Mouse (Mus musculus) heart, postnatal 14 days (tissue): ENCODE data around the gene Ccni. TPM values are rescaled to one million over a fixed set of nuclear protein-coding genes. Genes with fewer than 3 reads are reported as not detected.

Experiments
- DNase-seq, 2 experiments: peaks; one replicate each; pipeline ENCODE4 v3.0.0; 2021 to 2022
- intact Hi-C: fragments of 180-260 bp; cut with DNase I; formaldehyde crosslinking; loops from one replicate; pipeline ENCODE4 v1.15.1; 2025
- long read RNA-seq, 2 experiments: library from polyadenylated mRNA; stranded (forward); transcript quantifications; one replicate each; pipeline ENCODE4 v2.0.0; 2021
- total RNA-seq, 2 experiments: library from RNA; stranded (reverse); gene quantifications; 2 replicates each; pipeline ENCODE4 v1.2.3; 2021

Gene Ccni
- total RNA-seq, result 100 to 1,000 TPM; 223 to 231 TPM
- long read RNA-seq, experiment 1, transcript Ccni-201 (7 exons, 2,804 nt), result major isoform, 41 of 57 reads
- long read RNA-seq, experiment 1, partial matches to known transcripts, result 4 of 57 reads
- long read RNA-seq, experiment 1, other reads (novel, unspliced or antisense), result 12 of 57 reads
- long read RNA-seq, experiment 2, transcript Ccni-201 (7 exons, 2,804 nt), result major isoform, 36 of 44 reads
- long read RNA-seq, experiment 2, partial matches to known transcripts, result 2 of 44 reads
- long read RNA-seq, experiment 2, other reads (novel, unspliced or antisense), result 6 of 44 reads

DNA sequence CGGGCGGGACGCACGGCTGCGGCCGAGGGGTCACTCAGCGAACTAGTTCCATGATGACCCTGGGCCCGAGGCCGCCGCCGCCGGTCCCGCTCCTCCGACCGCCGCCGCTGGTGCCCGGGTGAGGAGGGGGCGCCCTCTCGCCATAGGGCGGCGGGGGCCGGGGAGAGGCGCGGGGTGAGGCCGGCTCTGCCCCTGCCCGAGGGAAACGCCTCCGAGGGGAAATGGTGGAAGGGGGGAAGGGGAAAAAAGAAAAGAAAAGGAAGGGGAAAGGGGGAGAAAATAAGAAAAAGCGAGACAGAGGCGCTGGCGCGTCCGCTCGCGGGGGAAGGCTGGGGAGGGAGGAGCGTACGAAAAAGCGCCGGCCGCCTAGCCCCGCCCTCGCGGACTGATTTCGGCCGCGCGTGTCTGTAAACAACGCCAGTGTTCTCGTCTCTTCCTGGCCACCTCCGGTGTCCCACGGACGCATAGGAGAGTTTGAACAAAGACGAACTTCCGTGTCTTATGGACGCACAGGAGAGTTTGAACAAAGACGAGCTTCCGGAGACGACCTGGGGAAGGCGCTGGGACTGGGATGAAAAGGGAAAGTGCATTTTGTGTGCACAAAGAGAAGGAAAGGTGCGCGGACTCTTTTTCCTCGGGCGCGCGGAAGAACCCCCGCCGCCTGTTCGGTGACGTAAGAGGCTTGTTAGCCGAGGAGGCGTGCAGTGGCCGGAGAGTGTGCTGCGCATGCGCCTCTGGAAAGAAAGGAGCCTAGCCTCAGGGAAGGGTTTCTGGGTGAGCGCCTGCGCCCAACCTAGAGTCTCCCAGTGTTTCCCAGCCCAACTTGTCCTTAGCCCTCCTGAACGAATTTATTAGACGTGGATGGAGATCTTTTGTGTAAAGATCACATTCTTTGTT is at the start of gene Ccni, which contains the start of gene 2010109A12Rik:
Gene Ccni, minus strand, starts transcription at position 387 of the 897 bp plus-strand sequence.
Gene 2010109A12Rik, plus strand, starts transcription at position 410 of the 897 bp plus-strand sequence.
- intact Hi-C loops, result no loop called here
- DNase-seq, result peak; percentile 96 to 97

DNA sequence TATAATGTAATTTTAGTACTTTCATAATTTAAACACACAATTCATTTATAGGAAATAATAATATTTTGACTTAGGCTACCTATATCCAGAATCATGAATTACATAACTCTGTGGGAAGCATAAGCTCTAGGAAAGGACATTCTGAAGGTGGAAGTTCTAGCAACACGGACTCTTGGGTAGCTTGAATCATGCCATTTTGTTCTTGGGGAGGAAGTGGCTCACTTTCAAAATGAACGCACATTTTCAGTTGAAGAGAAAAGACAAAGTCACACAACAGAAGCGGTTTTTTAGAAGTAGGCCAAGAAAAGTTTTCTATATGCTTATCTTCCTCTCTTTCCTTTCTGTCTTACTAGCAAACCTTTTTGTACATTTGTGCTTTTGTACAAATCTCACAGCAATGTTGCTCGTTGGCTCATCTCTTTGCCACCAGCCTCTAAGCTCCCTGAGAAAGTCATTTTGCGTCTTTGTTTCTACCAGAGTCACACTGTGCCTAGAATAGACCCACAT is 49.5 kb upstream of the Ccni start:
- intact Hi-C loops, result no loop called here
- no peak for DNase-seq

DNA sequence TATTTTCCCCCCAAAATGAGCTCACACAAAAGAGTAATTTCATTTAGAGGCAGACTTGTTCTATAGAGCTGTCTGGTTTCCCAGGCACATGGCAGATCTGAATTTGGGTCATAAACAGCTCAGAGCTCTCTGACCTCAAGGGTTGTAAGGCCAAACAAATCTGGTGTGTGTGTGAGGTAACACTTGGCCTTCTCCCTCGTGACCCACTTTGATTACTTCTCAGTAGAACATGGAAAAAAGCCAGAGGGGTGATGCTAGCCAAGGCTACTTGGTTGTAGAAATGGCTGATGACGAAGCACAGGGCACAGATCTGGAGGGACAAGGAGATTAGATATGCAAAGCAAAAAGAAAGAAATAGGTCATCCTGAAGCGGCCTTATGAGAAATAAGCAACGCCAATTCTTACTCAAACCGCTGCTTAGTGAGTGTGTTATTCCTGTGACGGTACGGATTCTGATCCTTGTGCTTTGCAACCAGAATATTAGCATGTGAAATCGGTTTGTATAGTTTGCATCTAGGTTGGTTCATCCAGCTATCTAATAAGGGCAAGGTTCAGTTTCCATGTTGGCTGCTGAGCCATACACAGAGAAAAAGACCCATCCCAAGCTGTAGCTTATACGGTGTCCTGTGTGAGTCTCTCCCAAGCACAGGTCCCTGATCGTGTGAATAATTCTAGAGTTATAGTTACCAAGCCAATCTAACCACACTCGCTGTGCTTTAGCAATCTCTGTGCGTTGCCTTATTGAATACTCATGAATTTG is 44.9 kb upstream of the Ccni start:
- intact Hi-C loops, result no loop called here
- DNase-seq, result peak; percentile 59 to 65

DNA sequence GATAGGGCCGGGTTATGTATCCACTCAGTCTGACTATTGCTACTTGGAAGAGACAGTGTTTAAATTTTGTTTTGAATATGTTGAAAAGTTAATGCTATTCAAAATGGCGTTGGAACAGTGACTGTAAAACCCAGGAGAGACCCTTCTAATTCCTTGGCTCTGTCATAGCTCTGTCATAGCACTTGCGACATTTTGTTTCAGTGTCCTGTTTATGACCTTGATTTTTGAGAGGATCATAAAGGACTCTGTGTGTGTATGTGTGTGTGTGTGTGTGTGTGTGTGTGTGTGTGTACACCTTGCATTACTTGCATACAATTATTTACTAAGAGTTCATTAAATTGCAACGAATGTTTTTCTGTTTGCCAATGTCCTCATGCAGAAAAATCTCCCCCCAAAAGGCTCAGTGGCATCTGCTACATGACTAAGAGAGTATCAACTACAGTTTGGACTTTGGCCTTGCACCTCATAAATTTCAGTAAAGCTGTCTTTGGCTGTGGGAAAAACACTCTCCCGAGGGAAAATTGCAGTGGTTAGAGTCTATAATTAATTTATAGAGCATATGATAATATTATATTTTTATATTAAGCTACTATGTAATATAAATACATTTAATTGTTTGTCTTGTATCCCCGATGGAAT is 43.8 kb upstream of the Ccni start:
- intact Hi-C loops, result no loop called here
- DNase-seq, result no peak

DNA sequence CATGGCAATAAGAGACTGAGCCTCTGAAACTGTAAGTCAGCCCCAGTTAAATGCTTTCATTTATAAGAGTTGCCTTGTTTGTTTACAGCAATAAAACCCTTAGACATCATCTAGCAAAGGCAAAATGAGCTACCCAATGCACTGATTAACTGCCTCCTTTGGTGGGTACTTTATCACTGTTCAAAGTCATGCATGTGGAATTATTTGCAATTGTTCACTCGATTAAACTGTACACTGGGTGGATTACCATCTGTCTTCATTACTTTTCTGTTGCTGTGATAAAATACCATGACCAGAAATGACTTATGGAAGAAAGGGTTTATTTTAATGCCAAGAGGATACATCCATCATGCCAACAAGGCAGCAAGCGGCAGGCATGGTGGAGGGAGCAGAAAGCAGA is 39.0 kb upstream of the Ccni start:
- no peak for DNase-seq
- intact Hi-C loops, result no loop called here

DNA sequence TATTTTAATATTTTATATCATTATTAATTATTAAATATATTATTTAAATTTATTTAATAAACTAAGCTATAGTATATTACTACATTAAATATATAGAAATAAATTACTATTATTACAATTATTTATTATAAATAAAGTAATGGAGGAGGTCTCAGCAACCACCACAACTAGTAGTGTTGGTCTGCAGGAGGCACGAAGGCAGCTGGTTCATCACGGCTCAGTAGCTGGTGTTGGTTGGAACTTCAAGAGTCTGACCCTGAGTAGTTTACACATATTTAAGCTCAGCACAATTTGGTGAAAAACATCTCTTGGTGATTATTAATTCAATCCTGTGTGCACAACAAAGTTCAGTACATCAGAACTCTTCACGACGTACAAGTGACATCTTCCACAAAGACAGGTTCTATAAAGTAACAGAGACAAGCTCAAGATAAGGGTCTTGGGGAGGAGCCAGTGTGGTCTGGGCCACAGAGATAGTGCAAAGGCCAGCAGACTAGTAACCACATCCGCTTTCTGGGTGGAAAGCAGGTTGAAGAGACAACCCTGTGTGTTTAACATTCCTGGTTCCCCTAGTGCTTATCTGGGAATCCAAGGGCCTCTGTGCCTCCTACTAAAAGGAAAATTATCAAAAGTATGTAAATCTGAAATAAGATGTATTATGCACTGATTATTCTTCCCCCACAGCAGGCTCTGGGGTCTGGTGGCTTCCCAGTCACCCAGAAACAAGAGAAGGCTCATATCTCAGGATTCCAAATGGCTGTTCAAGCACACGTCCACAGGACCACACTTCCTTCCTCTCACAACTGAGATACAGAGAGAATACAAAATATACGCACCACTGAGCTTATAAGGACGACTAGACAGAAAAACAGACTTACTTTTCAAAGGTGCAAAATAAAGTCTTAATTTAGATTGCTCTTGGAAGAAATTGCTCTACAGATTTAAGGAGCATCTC is 33.6 kb upstream of the Ccni start:
- DNase-seq, result no peak
- intact Hi-C loops, result no loop called here

DNA sequence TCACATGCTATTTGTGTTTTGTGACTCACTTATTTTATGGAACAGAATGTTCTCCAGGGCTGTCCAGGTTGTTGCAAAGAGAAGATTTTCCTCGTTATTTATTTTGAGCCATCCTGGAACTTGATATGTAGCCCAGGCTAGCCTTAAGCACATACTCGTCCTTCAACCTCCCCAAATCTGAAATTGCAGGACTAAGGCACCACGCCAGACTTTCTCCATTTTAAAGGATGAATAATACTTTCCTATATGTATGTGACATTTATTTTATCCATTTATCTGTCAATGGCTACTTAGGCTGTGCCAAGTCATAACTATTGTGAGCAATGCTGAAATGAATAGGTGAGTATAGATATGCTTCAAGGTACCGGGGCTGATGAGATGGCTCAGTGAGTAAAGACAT is 30.2 kb upstream of the Ccni start:
- intact Hi-C loops, result no loop called here
- no peak for DNase-seq

DNA sequence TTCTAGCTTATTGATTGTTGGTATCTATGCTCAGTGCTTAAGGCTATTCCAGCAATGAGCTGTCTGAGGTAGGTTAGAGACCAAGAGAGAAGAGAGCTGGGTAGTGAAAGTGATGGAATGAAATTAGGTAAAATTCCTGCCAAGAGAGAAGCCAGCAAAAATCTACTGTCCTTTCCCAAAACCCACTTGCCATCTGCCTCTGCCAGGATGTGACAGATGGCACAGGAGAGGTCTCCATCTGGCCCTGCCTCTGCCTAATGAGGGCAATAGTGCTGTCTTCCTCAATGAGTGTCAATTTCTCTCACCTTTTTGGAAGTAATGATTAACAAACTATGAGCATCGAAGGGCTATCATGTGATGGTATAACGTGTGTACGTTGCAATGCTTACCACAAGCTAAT is 29.6 kb upstream of the Ccni start:
- no peak for DNase-seq
- intact Hi-C loops, result no loop called here

DNA sequence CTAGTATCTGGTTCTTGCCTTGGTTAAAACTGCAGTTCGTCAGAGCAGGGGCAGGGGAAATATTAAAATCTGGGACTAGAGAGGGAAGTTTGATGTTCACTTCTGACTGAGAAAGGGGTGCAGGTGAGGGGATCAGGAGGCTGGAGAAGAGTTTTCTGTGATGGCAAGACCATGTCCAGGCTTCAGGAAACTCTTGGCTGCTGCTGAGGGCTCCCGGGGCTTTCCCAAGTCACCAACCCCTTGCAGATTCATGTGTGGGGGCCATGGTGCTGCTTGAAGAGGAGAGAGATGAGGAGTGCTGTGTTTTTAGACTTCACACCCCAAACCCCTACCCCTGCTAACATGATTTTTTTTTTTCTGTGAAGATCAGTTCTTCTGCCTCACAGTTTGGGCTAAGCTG is 28.3 kb upstream of the Ccni start:
- intact Hi-C loops, result no loop called here
- no peak for DNase-seq

DNA sequence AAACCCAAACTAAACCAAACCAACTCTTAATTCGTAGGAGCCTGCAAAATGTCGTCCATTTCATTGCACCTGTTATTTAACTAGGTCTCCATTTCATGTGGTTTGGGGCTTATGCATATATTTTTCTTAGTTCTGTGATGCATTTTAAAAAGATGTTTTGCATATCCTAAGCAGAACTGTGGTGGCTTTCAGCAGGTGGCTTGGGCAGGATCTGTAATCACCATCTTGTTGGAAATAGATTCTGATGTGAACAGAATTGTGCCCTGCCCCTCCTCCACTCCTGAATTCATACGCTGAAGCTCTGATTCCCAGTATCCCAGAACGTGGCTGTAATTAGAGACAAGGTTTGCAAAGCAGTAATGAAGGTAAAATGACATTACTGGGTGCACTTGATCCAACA is 27.8 kb upstream of the Ccni start:
- intact Hi-C loops, result no loop called here
- DNase-seq, result no peak

DNA sequence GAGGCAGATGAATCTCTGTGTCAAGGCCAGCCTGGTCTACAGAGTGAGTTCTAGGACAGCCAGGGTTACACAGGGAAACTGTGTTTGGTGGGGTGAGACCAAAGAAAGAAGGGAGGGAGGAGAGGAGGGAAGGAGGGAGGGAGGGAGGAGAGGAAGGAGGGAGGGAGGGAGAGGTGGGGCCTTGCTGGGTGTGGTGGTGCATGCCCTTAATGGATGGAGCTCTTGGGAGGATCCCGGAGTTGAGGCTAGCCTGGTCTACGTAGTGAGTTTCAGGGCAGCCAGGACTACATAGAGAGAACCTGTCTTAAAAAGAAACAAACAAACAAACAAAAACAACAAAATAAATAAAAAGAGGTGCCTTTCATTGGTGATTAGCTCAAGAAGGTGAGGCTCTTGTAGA is 26.5 kb upstream of the Ccni start:
- no peak for DNase-seq
- intact Hi-C loops, result no loop called here

DNA sequence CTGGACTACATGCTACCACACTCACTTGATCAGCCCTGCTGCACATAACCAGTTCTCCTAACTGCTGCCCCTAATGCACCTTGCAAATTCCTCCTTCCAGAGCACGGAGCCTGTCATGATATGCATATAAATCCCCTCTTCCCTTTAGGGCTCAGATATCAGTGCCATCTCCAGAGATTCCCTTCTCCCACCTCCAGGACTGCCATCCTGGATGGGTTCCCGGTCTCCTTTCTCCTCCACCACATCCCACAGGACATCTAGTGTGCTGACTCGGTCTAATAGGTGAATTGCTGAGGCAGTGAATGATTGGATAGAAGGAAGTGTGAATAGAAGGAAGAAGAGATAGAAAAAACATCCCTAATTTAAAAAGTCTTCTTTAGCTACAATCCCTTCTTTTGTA is 25.4 kb upstream of the Ccni start:
- intact Hi-C loops, result no loop called here
- no peak for DNase-seq

DNA sequence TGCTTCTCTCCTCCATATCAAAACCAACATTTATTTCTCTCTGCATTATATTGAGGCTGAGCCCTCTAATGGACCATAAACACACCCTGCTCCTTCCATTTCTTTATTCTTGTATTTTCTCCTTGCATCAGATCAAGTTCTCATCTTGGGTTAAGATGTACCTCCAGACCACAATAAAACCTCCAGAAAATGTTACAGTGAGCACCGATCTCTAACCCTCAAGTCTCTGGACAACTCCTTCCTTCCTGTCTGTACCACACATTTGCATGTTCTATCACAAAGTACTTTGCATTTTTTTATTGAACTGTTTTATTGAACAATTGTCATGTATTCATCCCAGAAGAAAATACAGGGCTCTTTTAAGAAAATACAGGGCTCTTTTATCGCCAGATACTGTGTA is 23.2 kb upstream of the Ccni start:
- DNase-seq, result no peak
- intact Hi-C loops, result no loop called here

DNA sequence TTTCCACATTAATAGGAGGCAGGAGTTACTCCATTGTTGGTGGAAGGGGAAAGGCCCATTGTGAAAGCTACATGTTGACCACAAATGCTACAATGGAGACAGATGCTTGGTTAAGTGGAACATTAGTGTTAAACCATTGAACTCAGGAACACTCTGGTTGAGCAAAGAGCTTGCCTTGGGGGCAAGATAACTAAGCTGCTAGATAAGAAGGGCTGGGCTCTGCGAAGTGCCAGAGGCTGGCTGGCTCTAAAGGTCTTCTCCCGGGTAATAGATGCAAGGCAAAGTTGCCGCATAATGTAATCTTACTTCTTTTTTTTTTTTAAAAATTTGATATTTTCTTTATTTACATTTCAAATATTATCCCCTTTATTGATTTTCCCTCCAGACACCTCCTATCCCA is 20.9 kb upstream of the Ccni start:
- DNase-seq, result no peak
- intact Hi-C loops, result no loop called here

DNA sequence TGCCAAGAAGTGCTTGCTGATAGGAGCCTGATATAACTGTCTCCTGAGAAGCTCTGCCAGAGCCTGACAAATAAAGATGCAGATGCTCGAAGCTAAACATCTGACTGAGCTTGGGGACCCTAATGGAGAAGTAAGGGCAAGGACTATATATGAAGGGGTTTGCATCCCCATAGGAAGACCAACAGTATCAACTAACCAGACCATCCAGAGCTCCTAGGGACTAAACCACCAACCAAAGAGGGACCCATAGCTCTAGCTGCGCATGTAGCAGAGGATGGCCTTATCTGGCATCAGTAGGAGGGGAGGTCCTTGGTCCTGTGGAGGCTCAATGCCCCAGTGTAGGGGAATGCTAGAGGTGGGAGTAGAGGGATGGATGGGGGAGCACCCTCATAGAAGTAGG is 18.3 kb upstream of the Ccni start:
- DNase-seq, result no peak
- intact Hi-C loops, result no loop called here

DNA sequence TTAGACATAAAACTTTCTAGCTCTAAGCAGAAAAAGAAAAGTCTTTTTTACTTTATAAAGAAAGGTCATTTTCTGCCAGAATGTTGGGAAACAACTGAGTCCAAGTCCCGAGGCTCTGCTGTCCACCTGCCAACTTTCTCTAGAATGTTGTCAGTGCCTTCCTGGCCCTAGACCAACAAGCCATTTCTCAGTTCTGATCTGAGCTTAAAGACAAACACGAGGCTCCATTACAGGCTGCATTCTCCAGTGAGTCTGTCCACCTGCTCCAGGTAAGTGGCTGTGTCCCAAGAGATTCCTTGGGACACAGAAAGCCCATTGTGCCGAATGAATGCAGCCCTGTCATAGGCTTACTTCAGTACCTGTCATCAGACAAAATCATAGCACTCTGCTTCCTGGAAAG is 15.4 kb upstream of the Ccni start:
- intact Hi-C loops, result no loop called here
- peak; percentile 36 to 46 for DNase-seq

DNA sequence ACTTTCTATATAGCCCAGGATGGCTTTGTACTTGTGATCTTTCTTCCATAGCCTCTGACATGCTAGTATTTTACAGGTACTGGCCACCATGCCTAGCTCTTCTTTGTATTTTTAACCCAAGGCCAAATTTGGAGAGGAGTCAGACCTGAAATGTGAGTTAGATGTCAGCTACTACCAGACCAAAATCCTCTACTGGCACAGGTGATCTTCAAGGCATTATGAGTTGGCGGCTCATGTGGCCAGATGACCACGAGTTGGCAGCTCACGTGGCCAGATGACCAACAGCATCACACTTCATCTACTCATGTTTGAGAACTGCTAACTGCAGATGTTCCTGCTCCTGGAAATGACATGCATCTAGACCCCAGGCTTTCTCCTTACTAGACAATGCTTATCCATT is 12.1 kb upstream of the Ccni start:
- intact Hi-C loops, result no loop called here
- no peak for DNase-seq

DNA sequence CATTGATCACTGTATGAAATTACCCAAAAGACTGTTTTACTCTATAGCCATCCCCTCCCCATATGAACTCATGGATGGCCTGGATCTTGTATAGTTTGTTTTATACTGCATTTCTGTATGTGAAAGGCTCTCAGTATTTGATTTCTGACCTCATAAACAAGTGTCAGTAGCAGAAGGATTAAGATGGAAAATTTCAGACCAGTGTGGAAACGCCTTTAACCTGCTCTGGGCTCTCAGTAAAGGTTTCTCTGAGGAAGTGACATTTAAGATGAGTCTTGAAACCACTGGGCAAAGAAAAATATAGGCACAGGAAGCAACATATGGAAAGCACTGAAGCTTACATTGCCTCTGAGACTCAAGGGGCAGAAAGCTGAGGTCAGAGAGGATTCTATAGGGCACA is 1.3 kb upstream of the Ccni start:
- DNase-seq, result no peak
- intact Hi-C loops, result no loop called here

DNA sequence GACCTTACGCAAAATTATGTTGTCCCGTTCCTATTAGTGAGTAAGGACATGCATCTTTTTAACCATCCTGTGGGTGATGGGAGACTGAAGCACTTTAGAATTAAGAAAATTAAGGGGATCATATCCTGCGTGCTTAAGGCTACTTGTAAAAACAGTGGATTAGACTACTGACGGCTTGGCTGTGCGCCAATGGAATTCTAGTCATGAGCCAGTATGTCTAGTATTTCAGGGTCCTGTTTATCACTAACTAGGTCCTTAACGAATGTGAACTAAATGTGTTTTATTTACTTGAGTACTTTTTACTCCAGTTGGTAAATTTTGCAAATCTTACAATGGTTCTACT is 682 bp upstream of the Ccni start:
- intact Hi-C loops, result no loop called here
- peak; percentile 29 to 43 for DNase-seq
